Mouse (Mus musculus) cerebellum, adult 9-10 months (tissue): ENCODE results near the gene Ifi213.
"Not testable (repeated sequence)": the region's sequence is repeated elsewhere in the genome, so short reads cannot be mapped to it uniquely, and the experiment has no call there.

Source experiments
- DNase-seq: peaks from one replicate; pipeline ENCODE4 v3.0.0; 2022

Ifi213 gene

GRCm38 (mm10) chr1:173598838-173599494 lies at the start of gene Ifi213:
Gene Ifi213 (minus strand): TSS chr1:173599274.
- not testable (repeated sequence) for DNase-seq

- DNase-seq = no peak
Observed at GRCm38 (mm10) chr1:173645393-173645792, 46.3 kb upstream of the Ifi213 start.

DNA sequence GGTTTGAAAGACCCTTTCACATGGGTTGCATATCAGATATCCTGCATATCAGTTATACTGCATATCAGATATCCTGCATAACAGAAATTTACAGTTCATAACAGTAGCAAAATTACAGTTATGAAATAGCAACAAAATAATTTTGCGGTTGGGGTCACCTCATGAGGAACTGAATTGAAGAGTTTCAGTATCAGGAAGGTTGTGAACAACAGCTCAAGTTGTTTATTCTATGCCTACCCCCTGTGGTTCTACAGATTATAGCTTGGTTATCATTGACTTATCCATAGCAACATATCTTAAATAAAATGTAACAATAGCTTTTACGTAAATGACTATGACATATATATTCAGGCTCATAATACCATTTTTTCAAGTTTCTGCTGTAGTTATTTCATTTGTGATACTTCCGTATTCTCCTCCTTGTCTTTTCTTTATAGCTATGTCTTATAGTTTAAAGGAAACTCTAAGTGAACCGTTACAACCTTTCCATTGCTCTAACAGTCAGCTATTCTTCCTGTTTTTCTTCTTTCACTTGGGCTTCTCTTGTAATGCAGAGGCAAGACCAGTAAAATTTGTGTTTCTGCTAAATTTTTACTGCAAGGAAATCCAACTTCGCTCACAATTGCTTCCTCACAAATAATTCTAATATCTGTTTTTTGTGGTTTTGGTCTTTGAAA lies 35.0 kb upstream of the Ifi213 start:
- no peak for DNase-seq

- not testable (repeated sequence) for DNase-seq
Observed at GRCm38 (mm10) chr1:173630622-173631021, 31.5 kb upstream of the Ifi213 start, which contains the start of gene Ifi209. Gene Ifi209 (plus strand): TSS chr1:173630917.

- no peak for DNase-seq
Observed at GRCm38 (mm10) chr1:173626686-173627085, 27.6 kb upstream of the Ifi213 start.

DNA sequence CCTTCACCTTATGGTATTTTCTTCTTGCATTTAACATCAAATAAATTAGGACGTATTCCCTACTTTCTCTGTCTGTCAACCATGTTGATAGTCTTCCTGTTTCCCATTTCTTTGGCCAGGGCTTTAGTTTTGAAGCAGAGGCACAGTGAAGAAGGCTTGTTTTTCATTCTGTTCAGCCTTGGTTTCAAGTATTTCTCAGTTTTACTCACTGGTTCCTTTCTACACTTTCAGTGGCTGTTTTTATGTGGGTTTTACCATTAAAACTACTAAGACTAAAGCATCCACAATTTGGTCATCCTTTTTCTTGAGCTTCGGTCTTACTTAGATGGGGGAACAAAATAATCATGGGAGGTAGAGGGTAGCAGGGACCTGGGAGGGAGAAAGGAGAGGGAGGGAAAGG lies 25.0 kb upstream of the Ifi213 start:
- DNase-seq = no peak

DNA sequence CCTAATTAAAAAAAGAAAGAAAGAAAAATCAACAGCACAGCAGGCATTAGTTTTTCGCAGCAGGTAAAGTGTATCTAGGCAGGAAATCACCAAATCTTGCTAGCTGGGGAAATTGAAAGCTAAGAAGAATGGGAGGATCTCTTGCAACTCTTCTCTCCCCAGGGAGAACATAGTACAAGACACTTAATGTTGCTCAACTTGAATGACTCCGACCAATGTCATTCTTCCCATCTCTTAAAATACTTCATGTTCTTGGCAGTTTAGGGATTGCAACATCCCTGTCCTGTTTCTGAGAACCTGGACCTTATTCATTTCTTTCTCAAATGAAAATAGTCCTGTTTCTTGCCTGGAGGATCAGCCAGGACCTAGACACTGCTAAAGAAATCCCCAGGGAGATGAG lies 23.1 kb upstream of the Ifi213 start:
- not testable (repeated sequence) for DNase-seq

- not testable (repeated sequence) for DNase-seq
Observed at GRCm38 (mm10) chr1:173610291-173610690, 11.2 kb upstream of the Ifi213 start.

DNA sequence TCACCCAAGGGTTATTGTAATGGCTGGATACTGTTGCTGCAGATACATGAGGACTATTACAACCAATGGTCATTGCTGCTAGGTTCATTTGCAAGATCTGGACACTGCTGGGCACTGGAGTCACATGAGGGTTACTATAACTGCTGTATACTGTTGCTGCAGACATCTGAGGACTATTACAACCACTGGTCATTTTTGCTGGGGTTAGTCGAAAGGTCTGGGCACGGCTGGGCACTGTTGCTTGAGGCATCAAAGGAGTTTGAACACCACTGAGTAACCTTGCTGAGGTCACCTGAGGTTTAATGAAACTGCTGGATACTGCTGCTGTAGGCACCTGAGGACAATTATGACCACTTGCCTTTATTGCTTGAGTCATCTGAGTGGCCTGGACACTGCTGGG lies 9.4 kb downstream of the Ifi213 start:
- DNase-seq = not testable (repeated sequence)

DNA sequence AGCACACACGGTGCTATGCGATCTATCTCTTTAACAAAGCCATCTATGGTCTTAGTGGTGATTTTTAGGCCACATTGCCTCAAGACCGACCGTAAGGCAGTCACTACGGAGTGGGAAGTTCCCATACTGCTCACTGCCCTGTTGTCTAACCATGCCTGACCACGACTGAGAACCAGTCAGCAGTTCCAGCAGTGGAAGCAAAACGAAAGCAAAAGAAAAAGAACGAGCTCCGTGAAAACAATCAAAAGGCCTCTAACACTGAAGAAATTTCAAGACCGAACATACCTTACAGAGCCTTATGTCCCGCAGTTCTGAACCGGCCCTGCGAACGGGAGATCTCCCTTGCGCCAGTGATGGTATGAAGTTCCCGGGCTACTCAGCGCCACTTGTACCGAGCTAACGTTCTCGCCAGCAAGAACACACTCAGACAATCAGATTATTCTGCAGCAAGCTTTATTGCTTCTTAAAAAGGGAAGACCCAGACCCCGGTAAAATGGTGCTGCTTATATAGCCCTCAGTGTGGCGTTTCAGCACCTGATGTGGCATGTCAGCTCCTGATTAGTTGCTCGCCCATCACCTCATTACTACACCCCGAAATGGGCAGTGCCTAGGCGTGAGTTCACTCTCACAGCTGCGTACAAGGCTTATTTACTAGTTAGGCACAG lies 19.0 kb downstream of the Ifi213 start:
- DNase-seq = no peak

DNA sequence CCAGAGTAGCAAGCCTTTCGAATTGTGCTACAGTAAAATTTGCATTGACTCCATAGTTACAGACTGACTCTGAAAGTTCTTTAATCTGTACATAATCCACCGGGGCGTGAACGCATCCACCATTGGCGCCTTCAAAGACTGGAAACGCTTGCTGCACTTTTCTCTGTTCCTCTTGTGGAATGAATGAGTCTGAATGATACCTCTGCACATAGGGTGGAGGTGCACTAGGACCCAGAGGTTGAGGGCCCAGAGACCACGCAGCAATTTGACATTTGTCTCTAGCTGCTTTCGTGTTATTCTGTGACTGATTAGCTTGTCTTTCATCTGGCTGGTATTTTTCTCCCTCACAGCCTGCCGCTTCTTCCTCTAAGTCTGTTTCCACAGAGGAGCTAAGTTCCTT lies 20.0 kb downstream of the Ifi213 start:
- DNase-seq = no peak

DNA sequence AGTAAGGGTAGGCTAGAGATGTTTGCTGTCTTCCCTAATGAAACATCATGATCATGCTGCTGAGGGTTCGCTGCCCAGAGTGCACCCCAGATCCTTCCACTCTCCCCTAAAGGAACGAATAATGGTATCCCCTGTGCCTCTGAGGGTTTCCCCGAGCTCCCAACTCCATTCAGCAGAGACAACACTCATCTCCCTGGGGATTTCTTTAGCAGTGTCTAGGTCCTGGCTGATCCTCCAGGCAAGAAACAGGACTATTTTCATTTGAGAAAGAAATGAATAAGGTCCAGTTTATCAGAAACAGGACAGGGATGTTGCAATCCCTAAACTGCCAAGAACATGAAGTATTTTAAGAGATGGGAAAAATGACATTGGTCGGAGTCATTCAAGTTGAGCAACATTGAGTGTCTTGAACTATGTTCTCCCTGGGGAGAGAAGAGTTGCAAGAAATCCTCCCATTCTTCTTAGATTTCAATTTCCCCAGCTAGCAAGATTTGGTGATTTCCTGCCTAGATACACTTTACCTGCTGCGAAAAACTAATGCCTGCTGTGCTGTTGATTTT lies 48.5 kb downstream of the Ifi213 start:
- not testable (repeated sequence) for DNase-seq

DNA sequence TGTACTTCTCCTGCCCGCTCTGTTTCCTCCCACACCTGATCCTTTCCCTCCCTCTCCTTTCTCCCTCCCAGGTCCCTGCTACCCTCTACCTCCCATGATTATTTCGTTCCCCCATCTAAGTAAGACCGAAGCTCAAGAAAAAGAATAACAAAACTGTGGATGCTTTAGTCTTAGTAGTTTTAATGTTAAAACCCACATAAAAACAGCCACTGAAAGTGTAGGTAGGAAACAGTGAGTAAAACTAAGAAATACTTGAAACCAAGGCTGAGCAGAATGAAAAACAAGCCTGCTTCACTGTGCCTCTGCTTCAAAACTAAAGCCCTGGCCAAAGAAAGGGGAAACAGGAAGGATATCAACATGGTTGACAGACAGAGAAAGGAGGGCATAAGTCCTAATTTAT lies 50.3 kb downstream of the Ifi213 start:
- DNase-seq = not testable (repeated sequence)

DNA sequence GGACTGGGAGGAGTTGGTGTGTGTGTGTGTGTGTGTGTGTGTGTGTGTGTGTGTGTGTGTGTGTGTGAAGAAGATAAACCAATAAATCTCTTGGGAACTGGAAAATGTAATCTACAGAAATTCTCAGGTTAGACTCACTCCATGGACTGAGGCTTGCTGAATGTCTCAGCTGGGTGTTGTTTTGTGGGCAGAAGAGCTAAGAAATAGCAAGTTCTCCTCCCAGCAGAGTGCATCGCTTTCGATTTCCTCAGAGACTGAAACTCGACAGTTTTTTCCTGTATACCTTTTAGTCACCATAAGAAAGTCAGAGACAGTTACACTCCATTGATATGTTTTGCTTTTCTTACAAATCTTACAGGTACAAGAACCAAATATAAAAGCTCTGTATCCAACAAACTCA lies 63.3 kb downstream of the Ifi213 start, which contains the start of gene Ifi214:
TSS of gene Ifi214 (minus strand) at position 167 of the 400 bp plus-strand sequence.
- DNase-seq = not testable (repeated sequence)

- no peak for DNase-seq
Observed at GRCm38 (mm10) chr1:173521452-173521851, 77.6 kb downstream of the Ifi213 start.
